Mouse (Mus musculus) ES-Bruce4 (cell line): ENCODE measurements around the gene Fam83g.

ENCODE experiments used
- CTCF ChIP-seq: IDR thresholded peaks from one replicate; pipeline ENCODE4 v1.8.1; 2011; ENCODE audit warnings: low read depth, low read length
- EP300 ChIP-seq: IDR thresholded peaks from 2 replicates; pipeline ENCODE4 v1.6.1; 2011; ENCODE audit warnings: low read depth, low read length; ENCODE audit not compliant: insufficient read depth
- POLR2A ChIP-seq: IDR thresholded peaks from one replicate; pipeline ENCODE4 v1.8.1; 2011; ENCODE audit warnings: low read length; ENCODE audit not compliant: insufficient read depth

DNA sequence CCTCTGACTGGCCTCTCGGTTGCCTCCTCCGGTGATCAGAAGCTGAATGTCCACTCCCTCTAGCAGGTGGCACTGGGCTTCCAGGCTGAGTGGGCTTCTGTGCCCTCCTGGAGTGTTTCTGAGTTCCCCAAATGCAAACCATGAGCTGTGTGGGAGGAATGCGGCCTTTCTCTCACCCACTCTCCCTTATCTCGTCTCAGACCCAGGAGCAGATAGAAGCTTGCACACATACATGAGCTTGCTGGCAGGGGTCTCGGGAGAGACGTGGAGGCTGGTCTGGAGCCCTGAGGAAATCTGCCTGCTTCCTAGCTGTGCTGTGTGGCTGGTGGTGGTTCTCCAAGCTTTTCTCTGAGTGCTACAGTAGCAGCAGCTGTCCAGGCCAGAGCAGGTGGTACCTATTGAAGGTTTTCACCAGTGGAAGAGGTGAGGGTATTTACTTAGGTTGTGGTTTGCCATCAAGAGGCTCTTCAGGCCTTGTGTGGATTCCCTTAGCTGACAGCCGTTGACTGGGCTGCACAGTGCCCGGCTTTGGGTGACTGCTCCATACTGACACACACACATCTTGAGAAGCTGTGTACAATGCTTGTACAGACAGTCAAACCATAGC is 1.3 kb downstream of the Fam83g start:
- TF ChIP-seq POLR2A (no peak), CTCF (no peak), EP300 (no peak)
